Mouse (Mus musculus) cerebellum, postnatal 36 days (tissue): Measurements from ENCODE around the gene Zc3h7b.
"Not testable (repeated sequence)": the region's sequence is repeated elsewhere in the genome, so short reads cannot be mapped to it uniquely, and the experiment has no call there.

Source experiments
- DNase-seq, 2 experiments: peaks; one replicate each; pipeline ENCODE4 v3.0.0; 2021 to 2022; ENCODE audit warnings: mixed read lengths in 2 of 2

The Zc3h7b gene

GRCm38 (mm10) chr15:81739924-81740323 is 4.9 kb upstream of the Zc3h7b start:
- no peak for DNase-seq

GRCm38 (mm10) chr15:81742368-81742767 is 2.5 kb upstream of the Zc3h7b start:
- not testable (repeated sequence) for DNase-seq

GRCm38 (mm10) chr15:81745601-81746114 is 801 bp downstream of the Zc3h7b start:
- DNase-seq: peak; percentile 49 to 58

GRCm38 (mm10) chr15:81749742-81750141 is 4.9 kb downstream of the Zc3h7b start:
- DNase-seq: peak; percentile 61 to 65

- DNase-seq: no peak
Observed at GRCm38 (mm10) chr15:81753669-81754068, 8.8 kb downstream of the Zc3h7b start.

- peak; percentile 68 to 71 for DNase-seq
Observed at GRCm38 (mm10) chr15:81758701-81759100, 13.8 kb downstream of the Zc3h7b start.

- no peak for DNase-seq
Observed at GRCm38 (mm10) chr15:81759542-81759941, 14.7 kb downstream of the Zc3h7b start.

GRCm38 (mm10) chr15:81760361-81761079 is 15.7 kb downstream of the Zc3h7b start:
- no peak for DNase-seq

- DNase-seq: no peak
Observed at GRCm38 (mm10) chr15:81761381-81761780, 16.5 kb downstream of the Zc3h7b start.

- no peak for DNase-seq
Observed at GRCm38 (mm10) chr15:81761959-81762358, 17.1 kb downstream of the Zc3h7b start.

GRCm38 (mm10) chr15:81764573-81764972 is 19.7 kb downstream of the Zc3h7b start:
- no peak for DNase-seq

- no peak for DNase-seq
Observed at GRCm38 (mm10) chr15:81765651-81766050, 20.8 kb downstream of the Zc3h7b start.

GRCm38 (mm10) chr15:81766439-81766838 is 21.6 kb downstream of the Zc3h7b start:
- no peak for DNase-seq

GRCm38 (mm10) chr15:81769037-81769436 is 24.2 kb downstream of the Zc3h7b start:
- DNase-seq: no peak

GRCm38 (mm10) chr15:81772431-81773120 is 27.7 kb downstream of the Zc3h7b start:
- DNase-seq: no peak

- DNase-seq: peak; percentile 57 to 58
Observed at GRCm38 (mm10) chr15:81774505-81775171, 29.8 kb downstream of the Zc3h7b start.

GRCm38 (mm10) chr15:81776631-81777422 is 32.0 kb downstream of the Zc3h7b start:
- no peak for DNase-seq

- DNase-seq: peak; percentile 47 to 56
Observed at GRCm38 (mm10) chr15:81781816-81782215, 37.0 kb downstream of the Zc3h7b start.

GRCm38 (mm10) chr15:81784762-81785161 is 39.9 kb downstream of the Zc3h7b start:
- peak; percentile 53 to 56 for DNase-seq

- DNase-seq: peak; percentile 54 to 60
Observed at GRCm38 (mm10) chr15:81785701-81786100, 40.8 kb downstream of the Zc3h7b start.

- DNase-seq: no peak
Observed at GRCm38 (mm10) chr15:81787525-81787924, 42.7 kb downstream of the Zc3h7b start.

- no peak for DNase-seq
Observed at GRCm38 (mm10) chr15:81792444-81792843, 47.6 kb downstream of the Zc3h7b start.

- DNase-seq: no peak
Observed at GRCm38 (mm10) chr15:81796228-81796627, 51.4 kb downstream of the Zc3h7b start.
